Mouse (Mus musculus) neural tube, embryonic 15.5 days (tissue): ENCODE measurements around the gene Prkar1a. TPM values are rescaled to one million over a fixed set of nuclear protein-coding genes. Genes with fewer than 3 reads are reported as not detected.
A peak's percentile ranks its signal among the peaks of the same experiment; 100 is the strongest.
"Not testable (repeated sequence)": the region's sequence is repeated elsewhere in the genome, so short reads cannot be mapped to it uniquely, and the experiment has no call there.

Experiments used
- ATAC-seq: fragments of 200-750 bp; cut with Nextera tagmentation; 2 replicates; pipeline ENCODE4 v1.8.0; 2017; ENCODE audit warnings: mild to moderate bottlenecking, moderate TSS enrichment, moderate library complexity; ENCODE audit not compliant: low FRiP score
- H3K27ac ChIP-seq: fragments of 300-500 bp; sonication (generic); replicated peaks from 2 replicates; pipeline ENCODE4 v1.5.1; 2015; ENCODE audit warnings: mild to moderate bottlenecking, inconsistent platforms
- H3K27me3 ChIP-seq: fragments of 300-500 bp; sonication (generic); replicated peaks from 2 replicates; pipeline ENCODE4 v1.6.1; 2015; ENCODE audit warnings: inconsistent platforms
- H3K36me3 ChIP-seq: fragments of 300-500 bp; sonication (generic); 2 replicates; pipeline ENCODE4 v1.6.1; 2015; ENCODE audit warnings: inconsistent platforms
- H3K4me1 ChIP-seq: fragments of 300-500 bp; sonication (generic); 2 replicates; pipeline ENCODE4 v1.6.1; 2015; ENCODE audit warnings: inconsistent platforms
- H3K4me2 ChIP-seq: fragments of 300-500 bp; sonication (generic); 2 replicates; pipeline ENCODE4 v1.6.1; 2015; ENCODE audit warnings: inconsistent platforms, mild to moderate bottlenecking, moderate library complexity
- H3K4me3 ChIP-seq: fragments of 300-500 bp; sonication (generic); replicated peaks from 2 replicates; pipeline ENCODE4 v1.5.1; 2015; ENCODE audit warnings: mild to moderate bottlenecking, inconsistent platforms
- H3K9ac ChIP-seq: fragments of 300-500 bp; sonication (generic); replicated peaks from 2 replicates; pipeline ENCODE4 v1.6.1; 2015; ENCODE audit warnings: mild to moderate bottlenecking, inconsistent platforms
- H3K9me3 ChIP-seq: fragments of 300-500 bp; sonication (generic); replicated peaks from 2 replicates; pipeline ENCODE4 v1.6.1; 2016; ENCODE audit warnings: inconsistent platforms
- WGBS: fragments of 180-500 bp; shearing (Covaris S2); methylation state at CpG from one replicate; pipeline ENCODE4 v1.1.7; 2015; ENCODE audit warnings: mixed read lengths; 5-methylcytosine and 5-hydroxymethylcytosine counted together
- polyA plus RNA-seq: library from polyadenylated mRNA; unstranded; fragments of >200 nt; fragmentation: Nextera tagmentation; extraction: Ambion mirVana; gene quantifications from 2 replicates; pipeline ENCODE4 v1.2.1, GENCODE M21; 2015

Gene Prkar1a
- 451 and 458 TPM in 2 replicates for polyA plus RNA-seq

DNA sequence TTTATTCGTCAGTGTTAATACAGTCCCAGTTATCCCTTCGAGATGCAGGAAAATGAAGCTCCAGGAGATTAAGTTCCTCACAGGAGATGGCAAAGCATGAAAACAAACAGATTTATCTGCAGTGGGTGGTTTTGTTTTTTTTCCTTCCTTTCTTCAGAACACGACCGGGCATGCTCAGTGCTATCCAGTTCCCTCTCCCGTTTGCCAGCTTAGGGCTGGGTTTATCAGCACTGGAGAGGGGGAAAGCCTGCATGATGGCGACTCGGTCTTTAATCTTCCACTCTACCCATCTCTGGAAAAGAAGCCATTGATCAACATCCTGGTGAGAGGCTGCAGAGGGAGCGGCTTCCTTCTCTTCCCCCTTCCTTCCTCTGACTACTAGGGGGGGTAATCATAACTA is at the start of gene Prkar1a:
Prkar1a (plus strand) TSS at position 200 of the 400 bp plus-strand sequence.
- ATAC-seq = peak; percentile 10; the same call in 1 of the 2 replicates
- Histone ChIP-seq H3K4me1 (peaks cover 47% of the 10 kb centered on the region), H3K27me3 (no peaks in the 10 kb centered on the region), H3K9me3 (no peaks in the 10 kb centered on the region), H3K27ac (peak within 1 kb of the TSS; percentile 98), H3K4me3 (peak within 1 kb of the TSS; percentile 89), H3K36me3 (0 out of 2 replicates have a peak, but pooled peaks cover 4% of the 10 kb centered on the region), H3K4me2 (peak within 1 kb of the TSS; percentile 85), H3K9ac (peak within 1 kb of the TSS; percentile 96)
- WGBS = 22% methylated on average over 8 of the region's 8 CpGs

DNA sequence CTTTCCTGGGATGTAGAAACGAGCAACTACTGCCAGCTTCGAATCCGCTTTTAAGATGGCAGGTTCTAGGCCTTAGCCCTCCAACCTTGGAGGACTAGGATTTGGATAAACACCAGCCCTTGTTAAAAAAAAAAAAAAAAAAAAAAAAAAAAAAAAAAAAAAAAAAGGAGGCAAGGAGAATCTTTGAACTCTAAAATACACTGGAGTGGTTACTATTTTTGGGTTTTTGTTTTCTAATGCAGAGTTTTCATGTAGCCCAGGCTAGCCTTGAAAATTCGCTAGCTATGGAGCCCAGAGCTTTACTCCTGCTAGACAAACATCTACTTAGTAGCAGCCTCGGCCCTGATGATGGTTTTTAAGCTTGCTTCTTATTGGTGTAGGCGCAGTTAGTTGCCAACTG is 41.6 kb upstream of the Prkar1a start:
- WGBS = 86% methylated on average over 6 of the region's 6 CpGs
- no peak for ATAC-seq

DNA sequence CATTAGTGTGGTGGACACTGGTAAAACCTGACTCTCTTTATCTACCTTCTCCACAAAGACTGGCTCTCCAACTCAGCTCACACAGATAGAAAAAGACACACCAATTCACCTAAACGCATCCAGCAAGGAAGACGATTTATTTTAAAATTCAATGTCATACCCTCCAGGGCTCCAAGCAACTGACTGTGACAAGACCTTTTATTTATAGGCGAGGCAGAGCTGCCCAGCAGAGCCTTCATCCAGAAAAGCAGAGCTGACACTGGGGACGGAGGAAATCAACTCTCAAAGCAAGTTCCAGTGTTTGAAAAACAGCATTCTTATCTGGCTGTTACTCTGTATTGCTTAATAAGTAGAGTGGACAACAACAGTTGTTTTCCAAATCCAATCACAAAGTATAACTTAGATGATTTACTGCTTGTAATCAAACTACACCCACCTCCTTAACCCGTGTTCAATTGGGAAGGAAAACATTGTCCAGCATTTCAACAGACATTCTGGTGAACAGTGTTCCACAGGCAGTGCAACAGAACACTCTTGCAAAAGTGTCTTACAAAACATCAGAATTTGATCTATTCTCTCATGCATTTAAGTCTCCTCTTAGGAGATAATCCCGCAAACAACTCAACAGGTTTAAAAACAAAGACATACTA is 40.1 kb upstream of the Prkar1a start:
- Histone ChIP-seq H3K9me3 (no peaks in the 10 kb centered on the region), H3K27me3 (no peaks in the 10 kb centered on the region), H3K4me2 (no peak overlapping the region), H3K4me3 (no peak overlapping the region), H3K27ac (no peak overlapping the region), H3K36me3 (no peaks in the 10 kb centered on the region), H3K9ac (no peak overlapping the region), H3K4me1 (peaks cover 28% of the 10 kb centered on the region)
- 62% methylated on average over 6 of the region's 6 CpGs for whole genome bisulfite sequencing
- ATAC-seq = no peak

More for the DNA sequence above, 41.6 kb upstream of the Prkar1a start:
- Histone ChIP-seq H3K4me1 (peaks cover 28% of the 10 kb centered on the region), H3K9ac (no peak overlapping the region), H3K9me3 (no peaks in the 10 kb centered on the region), H3K4me3 (no peak overlapping the region), H3K4me2 (no peak overlapping the region), H3K27me3 (no peaks in the 10 kb centered on the region), H3K36me3 (no peaks in the 10 kb centered on the region), H3K27ac (no peak overlapping the region)

DNA sequence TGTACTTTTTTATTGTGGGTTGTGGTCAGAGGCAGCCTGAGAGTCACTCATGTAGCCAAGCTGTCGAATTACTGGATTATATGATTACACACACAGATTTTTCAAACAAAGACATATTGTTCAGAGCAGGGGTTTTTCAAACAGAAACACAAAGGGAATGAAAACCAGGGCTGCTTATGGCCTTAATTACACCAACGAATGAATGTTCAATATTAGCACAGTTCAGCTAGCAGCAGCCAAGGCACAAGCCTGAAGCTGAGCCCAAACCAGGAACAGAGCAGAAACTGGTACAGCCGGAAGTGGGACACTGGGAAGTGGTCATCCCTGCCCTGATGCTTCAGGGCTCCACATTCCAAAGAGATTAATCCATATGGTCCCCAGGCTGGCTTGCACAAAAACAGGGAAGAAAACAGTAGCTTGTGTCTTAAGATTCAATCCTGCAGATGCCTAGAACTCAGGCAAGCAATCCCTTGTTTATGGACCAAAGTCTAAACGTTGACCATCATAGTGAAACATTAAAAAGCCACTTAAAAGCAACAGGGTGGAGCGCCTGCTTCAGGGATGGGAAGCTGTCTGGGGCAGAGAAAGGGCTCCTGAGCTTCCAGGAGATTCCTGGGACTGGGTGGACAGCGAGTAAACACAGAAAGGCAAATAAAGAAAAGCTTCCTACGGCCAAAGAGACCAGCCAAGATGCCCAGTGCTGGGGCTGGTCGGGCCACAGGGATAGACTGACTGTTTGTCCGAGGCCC is 39.0 kb upstream of the Prkar1a start:
- no peaks in the 10 kb centered on the region for H3K9me3 ChIP-seq
- peak overlapping the region; percentile 82 for H3K4me2 ChIP-seq
- H3K36me3 ChIP-seq = no peaks in the 10 kb centered on the region
- H3K9ac ChIP-seq = peak overlapping the region; percentile 72
- peak overlapping the region; percentile 83 for H3K4me3 ChIP-seq
- no peak for ATAC-seq
- 18% methylated on average over 9 of the region's 9 CpGs for WGBS
- H3K27ac ChIP-seq = peak overlapping the region; percentile 80
- peaks cover 28% of the 10 kb centered on the region for H3K4me1 ChIP-seq
- H3K27me3 ChIP-seq = no peaks in the 10 kb centered on the region

DNA sequence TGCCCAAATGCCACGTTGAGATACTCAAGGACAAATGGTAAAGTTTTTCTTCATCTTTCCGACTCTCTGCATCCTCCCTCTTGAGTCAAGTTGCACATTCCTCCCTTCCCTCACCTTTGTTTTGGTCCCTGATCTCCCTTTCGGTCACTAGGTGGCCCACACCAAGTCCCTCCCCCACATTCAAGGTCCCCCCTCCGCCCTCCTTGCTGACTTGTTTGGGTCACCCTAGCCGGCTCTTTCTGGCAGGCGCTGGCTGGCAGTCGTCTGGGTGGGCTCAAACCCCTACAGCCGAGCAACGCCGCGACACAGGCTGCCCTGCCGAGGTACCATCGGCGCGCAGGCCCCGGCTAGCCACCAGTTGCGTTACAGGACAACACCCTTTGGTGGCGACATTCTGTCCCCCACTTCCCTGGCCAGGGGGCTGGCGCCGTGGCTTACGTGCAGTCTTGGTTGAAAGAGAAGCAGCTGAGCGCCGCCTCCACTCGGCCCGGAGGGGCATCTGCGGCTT is 38.4 kb upstream of the Prkar1a start:
- peaks cover 28% of the 10 kb centered on the region for H3K4me1 ChIP-seq
- peak overlapping the region; percentile 83 for H3K4me3 ChIP-seq
- H3K36me3 ChIP-seq = no peaks in the 10 kb centered on the region
- no peak; the same call in 1 of the 2 replicates for ATAC-seq
- H3K27ac ChIP-seq = peak overlapping the region; percentile 80
- no peaks in the 10 kb centered on the region for H3K27me3 ChIP-seq
- no peaks in the 10 kb centered on the region for H3K9me3 ChIP-seq
- H3K9ac ChIP-seq = peak overlapping the region; percentile 72
- H3K4me2 ChIP-seq = peak overlapping the region; percentile 82
- WGBS = under 1% methylated on average over 26 of the region's 26 CpGs

DNA sequence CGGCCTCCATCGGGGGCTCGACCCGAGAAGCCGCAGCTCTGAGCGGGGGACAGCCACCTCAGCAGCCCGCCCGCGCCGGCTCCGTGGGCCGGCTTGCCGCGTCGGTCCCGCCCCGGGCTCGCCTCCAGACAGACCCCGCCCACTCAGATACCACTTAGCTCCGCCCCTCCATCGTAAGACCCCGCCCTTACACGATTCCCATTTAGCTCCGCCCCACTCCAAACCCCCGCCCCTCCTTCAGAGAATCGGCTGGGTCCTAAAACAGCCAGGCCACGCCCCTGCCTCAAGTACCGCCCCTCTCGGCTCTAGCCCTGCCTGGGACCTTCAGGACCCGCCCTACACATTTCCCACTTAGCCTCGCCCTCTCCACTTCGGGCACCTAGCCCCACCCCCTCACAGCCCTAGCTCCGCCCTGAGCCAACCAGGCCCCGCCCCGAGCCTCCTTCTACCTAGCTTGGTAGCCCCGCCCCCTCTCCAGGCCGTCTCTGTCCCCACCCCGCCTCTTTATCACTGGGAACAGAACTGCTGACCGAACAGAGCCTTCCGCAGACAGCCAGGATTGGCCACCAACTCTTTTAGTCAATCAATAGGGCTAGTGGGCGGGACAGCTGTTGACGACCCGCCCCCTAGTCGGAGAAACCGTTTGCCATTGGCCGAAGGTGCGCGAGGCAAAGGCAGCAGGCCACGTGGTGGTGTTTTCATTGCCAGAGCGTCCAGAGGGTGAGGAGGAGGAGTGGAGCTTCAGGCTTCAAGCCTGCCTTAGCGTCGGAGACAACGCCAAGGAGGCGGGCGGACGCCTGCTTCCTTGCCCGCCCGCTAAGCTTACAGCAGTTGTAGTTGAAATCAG is 37.7 kb upstream of the Prkar1a start, which contains the start of gene Wipi1:
Wipi1 (minus strand) TSS at position 665 of the 847 bp plus-strand sequence.
- peak within 1 kb of the TSS; percentile 82 for H3K4me2 ChIP-seq
- peaks cover 28% of the 10 kb centered on the region for H3K4me1 ChIP-seq
- H3K4me3 ChIP-seq = peak within 1 kb of the TSS; percentile 83
- peak within 1 kb of the TSS; percentile 72 for H3K9ac ChIP-seq
- peak within 1 kb of the TSS; percentile 80 for H3K27ac ChIP-seq
- peak; percentile 97 for ATAC-seq
- H3K27me3 ChIP-seq = no peaks in the 10 kb centered on the region
- no peaks in the 10 kb centered on the region for H3K36me3 ChIP-seq
- no peaks in the 10 kb centered on the region for H3K9me3 ChIP-seq
- under 1% methylated on average over 53 of the region's 58 CpGs for WGBS

DNA sequence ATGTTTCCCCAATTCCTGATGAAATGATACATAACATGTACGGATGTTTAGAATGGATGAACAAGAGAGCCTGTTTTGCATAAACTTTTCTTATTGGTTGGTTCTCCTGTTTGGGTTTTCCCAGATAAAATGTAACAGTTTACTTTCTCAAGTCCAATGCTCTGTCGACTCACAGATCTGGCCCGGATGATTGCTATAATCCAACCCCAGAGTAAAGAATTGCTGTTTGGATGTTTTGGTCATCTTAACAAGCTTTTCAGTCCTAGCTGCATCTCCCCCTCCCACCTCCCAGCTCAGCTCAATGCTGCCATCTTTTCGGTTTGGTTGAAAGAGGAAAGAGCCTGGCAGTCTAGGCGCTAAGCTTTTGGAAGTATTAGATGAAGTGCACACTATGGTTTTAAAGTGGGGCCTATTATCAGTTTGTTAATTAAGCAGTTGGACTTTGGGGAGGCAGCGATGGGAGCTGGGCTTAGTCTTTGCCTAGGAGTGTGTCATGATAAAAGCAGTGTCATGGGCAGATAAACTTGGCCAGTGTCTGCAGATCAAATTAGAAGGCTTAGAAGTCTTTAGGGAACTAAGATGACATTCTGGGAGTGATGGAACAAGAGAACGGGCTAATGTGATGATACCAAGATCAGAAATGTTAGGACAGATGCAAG is 36.2 kb upstream of the Prkar1a start:
- no peak overlapping the region for H3K27ac ChIP-seq
- no peak overlapping the region for H3K4me3 ChIP-seq
- 79% methylated on average over 7 of the region's 7 CpGs for WGBS
- H3K4me1 ChIP-seq = peaks cover 30% of the 10 kb centered on the region
- H3K36me3 ChIP-seq = no peaks in the 10 kb centered on the region
- no peak overlapping the region for H3K4me2 ChIP-seq
- no peak for ATAC-seq
- no peaks in the 10 kb centered on the region for H3K27me3 ChIP-seq
- H3K9me3 ChIP-seq = no peaks in the 10 kb centered on the region
- H3K9ac ChIP-seq = no peak overlapping the region

DNA sequence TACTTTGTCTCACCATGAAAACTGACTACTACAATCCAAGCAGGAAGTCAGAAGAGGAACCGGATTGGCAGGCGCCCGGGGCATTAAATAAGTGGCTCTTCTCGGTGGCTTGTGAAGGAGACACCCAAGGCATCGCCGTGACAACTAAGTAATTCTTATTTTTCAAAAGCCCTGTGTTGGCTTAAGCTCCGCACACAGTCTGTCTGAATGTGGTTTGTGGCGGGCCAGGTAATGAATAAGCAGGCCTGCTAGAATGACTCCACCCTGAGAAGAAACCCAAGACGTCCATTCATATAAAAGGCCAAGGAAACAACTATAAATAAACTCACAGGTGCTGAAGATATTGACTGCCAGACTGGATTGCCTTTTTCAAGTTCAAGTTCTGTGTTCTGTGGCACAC is 33.9 kb upstream of the Prkar1a start:
- H3K9ac ChIP-seq = no peak overlapping the region
- no peaks in the 10 kb centered on the region for H3K36me3 ChIP-seq
- peaks cover 15% of the 10 kb centered on the region for H3K4me1 ChIP-seq
- no peaks in the 10 kb centered on the region for H3K9me3 ChIP-seq
- no peak overlapping the region for H3K27ac ChIP-seq
- no peaks in the 10 kb centered on the region for H3K27me3 ChIP-seq
- ATAC-seq = no peak
- H3K4me3 ChIP-seq = no peak overlapping the region
- H3K4me2 ChIP-seq = no peak overlapping the region
- WGBS = 73% methylated on average over 9 of the region's 9 CpGs

DNA sequence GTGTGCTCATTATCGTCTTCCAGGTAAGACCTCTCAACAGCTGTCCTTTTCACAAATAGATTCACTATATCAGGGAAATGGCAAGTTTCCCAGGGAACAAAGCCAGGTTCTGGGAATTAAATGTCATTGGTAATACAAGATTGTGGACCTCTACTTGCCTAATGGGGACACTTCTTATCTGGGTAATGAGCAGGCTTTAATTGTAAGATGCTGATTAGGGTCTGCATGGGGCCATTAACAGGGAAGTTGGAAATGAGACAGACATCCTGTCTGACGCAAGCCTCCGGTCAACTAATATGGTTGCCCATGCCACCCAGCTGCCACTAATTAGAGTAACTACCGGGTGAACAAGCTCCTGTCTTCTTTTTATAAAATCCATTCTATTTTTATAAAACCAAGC is 32.9 kb upstream of the Prkar1a start:
- no peak overlapping the region for H3K4me3 ChIP-seq
- 0 out of 2 replicates have a peak overlapping the region, but pooled peaks have one; percentile 41 for H3K27ac ChIP-seq
- no peaks in the 10 kb centered on the region for H3K9me3 ChIP-seq
- ATAC-seq = no peak
- H3K4me2 ChIP-seq = no peak overlapping the region
- H3K36me3 ChIP-seq = no peaks in the 10 kb centered on the region
- whole genome bisulfite sequencing = 53% methylated on average over 4 of the region's 4 CpGs
- peaks cover 9% of the 10 kb centered on the region; the same call in 1 of the 2 replicates for H3K4me1 ChIP-seq
- H3K9ac ChIP-seq = no peak overlapping the region
- no peaks in the 10 kb centered on the region for H3K27me3 ChIP-seq

DNA sequence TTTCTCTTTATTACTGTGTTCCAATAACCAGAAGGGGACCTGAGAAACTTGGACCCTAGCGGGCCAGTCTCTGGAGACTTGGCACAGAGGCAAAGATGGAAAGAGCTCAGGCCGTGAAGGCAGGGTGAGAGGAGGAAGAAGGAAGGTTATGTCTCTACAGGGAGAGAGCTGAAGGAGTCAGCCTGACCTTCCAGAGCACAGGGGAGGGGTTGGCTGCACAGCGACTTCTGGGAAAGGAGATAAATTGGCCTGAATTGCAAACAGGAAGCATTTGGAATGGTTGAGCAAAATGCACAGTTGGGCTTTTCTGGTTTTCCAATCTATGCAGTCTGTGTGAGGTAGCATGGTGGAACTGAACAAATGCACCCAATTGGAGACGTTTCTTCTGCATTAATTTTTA is 32.4 kb upstream of the Prkar1a start:
- Histone ChIP-seq H3K9me3 (no peaks in the 10 kb centered on the region), H3K4me3 (no peak overlapping the region), H3K27me3 (no peaks in the 10 kb centered on the region), H3K4me1 (peaks cover 9% of the 10 kb centered on the region; the same call in 1 of the 2 replicates), H3K36me3 (no peaks in the 10 kb centered on the region), H3K9ac (no peak overlapping the region), H3K4me2 (no peak overlapping the region), H3K27ac (0 out of 2 replicates have a peak overlapping the region, but pooled peaks have one; percentile 41)
- WGBS = 61% methylated on average over 4 of the region's 4 CpGs
- ATAC-seq = no peak

DNA sequence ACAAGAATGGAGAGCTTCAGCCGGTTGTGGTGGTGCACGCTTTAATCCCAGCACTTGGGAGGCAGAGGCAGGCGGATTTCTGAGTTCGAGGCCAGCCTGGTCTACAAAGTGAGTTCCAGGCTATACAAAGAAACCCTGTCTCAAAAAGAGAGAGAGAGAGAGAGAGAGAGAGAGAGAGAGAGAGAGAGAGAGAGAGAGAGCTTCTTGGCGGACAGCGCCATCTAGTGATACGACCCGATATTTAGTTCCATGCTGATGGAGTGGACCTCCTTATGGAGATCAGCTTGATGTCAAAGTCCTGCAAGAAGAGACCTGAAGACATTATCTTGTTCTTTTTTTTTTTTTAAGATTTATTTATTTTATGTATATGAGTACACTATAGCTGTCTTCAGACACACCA is 30.1 kb upstream of the Prkar1a start:
- ATAC-seq, H3K36me3 ChIP-seq, H3K27ac ChIP-seq, H3K9me3 ChIP-seq, H3K9ac ChIP-seq, H3K4me1 ChIP-seq, H3K27me3 ChIP-seq, H3K4me2 ChIP-seq, H3K4me3 ChIP-seq: not testable (repeated sequence)
- 36% methylated on average over 8 of the region's 8 CpGs for WGBS
